Mouse (Mus musculus): ENCODE measurements around the gene Ptk6.
A peak's percentile ranks its signal among the peaks of the same experiment; 100 is the strongest.

The Ptk6 gene

DNA sequence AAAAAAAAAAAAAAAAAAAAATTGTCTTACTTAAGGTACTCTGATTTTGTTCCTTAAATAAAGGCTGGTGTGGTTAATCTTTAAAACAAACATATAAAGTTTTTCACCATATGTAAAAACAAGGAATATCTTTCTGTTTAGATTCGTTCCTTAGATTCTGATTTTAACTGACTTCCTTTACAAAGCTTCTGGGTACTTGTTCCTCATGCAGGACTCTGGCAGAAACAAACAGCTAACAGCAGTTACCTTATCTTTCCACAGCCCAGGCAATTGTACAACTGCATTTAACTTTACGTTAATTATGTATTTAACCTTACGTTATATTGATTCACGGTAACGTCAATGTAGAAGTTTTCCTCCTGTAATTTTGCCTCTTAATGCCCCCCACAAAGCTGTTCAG lies 36.1 kb downstream of the Ptk6 start:
- no peak for DNase-seq (ENCODE audit: low spot score)

DNA sequence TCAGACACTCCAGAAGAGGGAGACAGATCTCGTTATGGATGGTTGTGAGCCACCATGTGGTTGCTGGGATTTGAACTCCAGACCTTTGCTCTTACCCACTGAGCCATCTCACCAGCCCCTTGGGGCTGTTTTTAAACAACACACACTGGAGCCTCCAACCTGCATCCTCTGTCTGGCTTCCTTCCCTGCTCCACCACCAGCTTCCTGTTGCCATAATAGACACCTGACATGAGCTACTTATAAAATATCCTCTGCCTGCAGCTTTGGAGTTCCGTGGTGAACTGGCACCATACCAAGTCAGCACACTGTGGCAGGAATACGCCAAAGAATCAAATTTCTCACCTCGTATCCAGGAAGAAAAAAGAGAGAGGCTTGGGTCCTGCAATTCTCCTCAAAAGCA lies 41.8 kb downstream of the Ptk6 start:
- no peak for DNase-seq (ENCODE audit: low spot score)

DNA sequence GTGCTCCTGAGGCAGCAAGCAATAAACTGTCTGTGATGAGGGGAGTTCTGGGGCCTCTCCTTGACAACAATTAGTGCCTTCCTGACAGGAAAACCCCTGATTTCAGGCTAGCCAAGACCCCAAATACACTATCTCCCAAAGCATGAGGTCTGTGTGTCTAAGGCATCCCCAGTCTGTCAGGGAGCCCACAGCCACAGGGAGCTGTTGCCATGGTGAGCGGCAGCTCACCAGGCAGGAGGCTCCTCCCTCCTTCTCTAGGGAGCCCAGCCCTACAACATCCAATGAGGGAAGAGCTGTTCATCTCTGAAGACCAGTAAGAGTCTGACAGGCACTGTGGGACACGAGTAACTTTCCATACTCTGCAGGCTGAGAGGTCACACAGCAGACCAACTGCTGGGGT lies 42.8 kb downstream of the Ptk6 start:
- DNase-seq (ENCODE audit: low spot score): no peak

DNA sequence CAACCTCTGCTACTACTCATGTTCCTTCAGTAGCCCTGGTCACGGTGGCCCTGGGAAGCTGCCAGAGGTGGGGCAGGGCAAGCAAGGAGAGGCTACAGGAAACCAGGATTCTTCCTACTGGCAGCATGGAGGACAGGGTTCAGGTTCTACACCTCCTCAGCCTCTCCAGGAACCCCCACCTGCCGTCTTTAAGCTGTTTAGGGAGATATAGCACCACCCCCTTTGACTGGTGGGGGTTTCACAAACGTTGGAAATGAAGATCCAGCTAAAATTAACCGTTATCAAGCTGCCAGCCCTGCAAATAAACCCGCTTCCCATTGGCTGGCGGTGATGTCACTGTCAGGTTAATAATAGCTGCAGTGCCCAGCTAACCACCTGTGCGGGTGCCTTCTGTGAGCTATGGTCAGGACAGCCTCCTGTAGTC lies 43.5 kb downstream of the Ptk6 start:
- DNase-seq (ENCODE audit: low spot score): peak; percentile 76

DNA sequence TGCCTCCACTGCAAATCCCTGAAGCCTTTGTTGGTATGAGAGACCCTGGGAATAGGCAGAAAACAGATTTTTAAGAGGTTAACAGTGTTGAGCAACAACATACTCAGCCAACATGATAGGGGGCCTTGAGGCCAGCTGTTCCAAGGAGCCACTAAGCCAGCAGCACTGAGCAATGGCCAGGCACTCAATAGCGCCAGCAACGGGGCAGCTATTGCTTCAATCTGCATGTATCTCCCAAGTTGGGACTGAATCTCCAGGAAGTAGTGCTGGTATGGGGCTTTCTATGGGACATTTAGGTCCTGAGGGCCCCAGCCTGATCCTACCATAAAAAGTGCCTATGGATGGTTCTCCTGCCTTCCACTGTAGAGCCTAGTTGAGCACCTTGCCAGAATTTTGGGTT lies 44.1 kb downstream of the Ptk6 start:
- no peak for DNase-seq (ENCODE audit: low spot score)

DNA sequence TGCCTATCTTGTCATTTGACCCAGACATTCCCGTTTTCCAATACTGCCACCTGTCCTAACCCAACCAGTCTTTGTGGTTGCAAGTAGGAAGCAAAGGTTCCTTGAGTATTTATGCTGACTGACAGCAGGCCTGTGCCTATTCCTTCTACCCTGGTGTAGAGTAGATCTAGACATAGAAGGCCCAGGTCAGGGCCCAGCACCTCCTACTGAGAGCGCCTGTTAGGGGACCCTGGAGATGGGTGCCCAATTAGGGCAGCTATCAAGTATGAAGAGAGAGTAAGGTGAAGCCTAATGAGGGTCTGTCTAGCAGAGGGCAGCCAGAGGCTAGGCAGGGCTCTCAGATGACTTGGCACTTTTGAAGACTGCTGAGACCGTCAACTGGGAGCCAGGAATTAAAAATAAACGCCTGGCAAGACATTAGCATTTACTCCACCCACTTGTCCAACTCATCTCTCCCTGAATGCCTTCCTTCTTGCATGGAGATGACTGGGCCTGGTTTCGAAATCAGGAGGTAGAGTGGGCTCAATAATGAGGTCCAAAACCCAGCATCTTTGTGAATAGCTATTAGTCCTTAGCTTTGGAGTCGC lies 44.8 kb downstream of the Ptk6 start:
- DNase-seq (ENCODE audit: low spot score): no peak

DNA sequence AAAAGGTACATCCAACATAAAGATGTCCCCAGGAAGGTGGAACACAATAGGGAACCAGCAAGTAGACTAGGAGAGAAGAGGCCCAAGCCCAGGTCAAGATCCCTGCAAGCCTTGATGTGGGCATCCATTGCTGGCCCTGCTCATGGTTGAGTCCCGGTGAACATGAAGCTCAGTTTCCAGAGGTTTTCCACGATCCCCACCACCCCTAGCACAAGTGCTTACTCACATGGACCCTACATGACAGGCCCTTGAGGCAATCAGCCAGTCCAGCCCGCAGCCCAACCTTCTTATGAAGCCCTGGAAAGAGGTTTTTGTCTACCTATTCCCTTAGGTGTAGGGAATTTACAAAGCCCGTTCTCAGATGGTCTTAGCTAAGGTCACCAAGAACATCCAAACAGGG lies 45.4 kb downstream of the Ptk6 start:
- no peak for DNase-seq (ENCODE audit: low spot score)

DNA sequence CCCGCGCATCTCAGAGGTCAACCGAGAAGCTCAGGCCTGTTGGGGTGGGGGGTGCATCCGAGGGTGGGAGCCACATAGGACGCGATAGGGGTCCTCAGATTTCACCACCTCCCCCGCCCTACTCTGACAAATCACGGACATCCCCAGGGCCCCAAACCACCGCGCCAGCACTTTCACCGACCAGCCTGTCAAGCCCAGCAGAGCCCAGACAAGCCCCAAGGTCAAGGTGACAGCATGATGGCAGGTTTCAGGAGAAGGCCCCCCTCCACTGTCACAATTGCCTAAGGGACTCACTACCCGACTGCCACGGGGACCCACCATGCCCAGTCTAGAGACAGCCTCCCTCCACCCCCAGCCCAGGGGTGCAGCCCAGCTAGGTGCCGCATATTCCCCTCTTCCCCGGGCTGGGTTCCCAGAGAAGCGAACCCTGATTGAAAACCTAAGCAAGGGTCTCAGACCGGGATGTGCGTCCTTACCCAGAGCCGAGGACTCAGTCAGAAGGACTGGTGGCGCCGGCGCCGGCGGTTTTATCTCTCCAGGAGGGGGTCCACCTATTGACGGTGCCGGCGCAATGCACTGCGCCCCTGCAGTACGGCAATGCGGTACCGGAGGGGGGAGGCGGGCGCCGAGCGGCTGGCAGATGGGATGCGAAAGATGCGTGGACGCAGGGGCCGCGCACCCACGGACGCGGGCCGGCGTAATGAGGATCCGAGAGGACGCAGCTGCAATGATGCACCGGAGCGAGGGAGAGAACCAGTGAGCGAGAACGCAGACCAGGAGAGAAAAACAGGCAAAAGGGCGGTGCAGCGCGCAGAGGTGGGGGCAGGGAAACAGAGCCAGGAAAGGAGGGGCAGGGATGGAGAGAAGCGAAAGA lies 46.1 kb downstream of the Ptk6 start, which contains the start of gene Eef1a2:
TSS of gene Eef1a2 (minus strand) at position 767 of the 874 bp plus-strand sequence.
- DNase-seq (ENCODE audit: low spot score): peak; percentile 80

DNA sequence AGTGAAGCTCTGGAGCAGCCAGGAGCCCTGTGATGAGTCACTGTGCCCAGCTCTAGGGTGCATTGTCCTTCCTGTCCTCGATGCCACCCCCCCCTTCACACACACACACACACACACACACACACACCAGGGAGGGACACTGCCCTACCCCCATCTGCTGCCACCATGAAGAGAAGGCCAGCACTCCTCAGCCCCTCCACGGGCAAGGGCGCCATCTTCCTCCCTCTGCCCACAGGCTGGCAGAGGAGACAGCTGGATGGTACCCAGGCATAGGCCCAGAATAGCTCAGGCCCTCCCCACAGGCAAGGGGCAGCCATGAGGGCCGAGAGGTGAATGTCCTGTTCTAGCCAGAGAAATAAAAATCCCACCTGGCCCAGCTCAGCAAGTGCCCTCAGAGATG lies 46.8 kb downstream of the Ptk6 start:
- no peak for DNase-seq (ENCODE audit: low spot score)

DNA sequence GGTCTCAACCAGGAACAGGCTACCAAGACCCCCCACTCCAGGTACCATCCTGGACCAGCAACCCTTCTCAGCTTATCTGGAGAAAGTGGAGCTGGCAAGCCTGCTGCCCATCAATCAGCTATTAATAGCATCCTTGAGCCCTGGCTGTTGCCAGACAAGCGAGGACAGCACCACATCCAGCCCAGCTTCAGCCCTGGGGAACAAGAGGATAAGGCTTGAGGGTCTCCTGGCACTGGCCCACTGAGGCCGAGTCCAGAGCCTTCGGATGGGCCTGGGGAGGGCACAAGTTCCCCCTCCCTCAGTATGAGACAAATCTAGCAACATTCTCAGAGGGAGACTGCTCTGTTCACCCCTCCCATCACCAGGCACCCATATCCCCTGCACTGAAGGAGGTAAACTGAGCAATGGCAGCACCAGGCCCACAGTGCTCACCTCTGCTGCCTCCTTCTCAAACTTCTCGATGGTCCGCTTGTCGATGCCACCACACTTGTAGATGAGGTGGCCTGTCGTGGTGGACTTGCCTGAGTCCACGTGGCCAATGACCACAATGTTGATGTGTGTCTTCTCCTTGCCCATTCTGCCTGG lies 47.7 kb downstream of the Ptk6 start:
- DNase-seq (ENCODE audit: low spot score): no peak

DNA sequence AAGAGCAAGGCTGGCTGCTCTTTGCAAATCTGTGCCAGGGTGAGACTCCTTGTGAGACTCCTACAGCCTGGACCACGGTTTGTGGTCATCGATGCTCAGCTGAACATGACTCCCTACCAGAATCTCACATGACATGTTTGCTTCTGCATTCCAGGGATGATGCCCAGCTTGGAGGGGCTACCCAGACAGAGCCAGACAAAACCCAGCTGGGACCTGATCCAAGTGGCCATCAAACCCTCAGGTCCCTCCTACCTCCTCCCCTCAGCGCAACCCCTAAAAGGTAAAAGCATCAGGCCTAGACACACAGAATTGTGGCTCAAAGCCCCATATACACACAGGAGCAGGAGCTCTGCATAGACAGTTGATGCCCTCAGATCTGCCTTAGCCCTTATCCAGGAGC lies 48.2 kb downstream of the Ptk6 start:
- DNase-seq (ENCODE audit: low spot score): no peak

DNA sequence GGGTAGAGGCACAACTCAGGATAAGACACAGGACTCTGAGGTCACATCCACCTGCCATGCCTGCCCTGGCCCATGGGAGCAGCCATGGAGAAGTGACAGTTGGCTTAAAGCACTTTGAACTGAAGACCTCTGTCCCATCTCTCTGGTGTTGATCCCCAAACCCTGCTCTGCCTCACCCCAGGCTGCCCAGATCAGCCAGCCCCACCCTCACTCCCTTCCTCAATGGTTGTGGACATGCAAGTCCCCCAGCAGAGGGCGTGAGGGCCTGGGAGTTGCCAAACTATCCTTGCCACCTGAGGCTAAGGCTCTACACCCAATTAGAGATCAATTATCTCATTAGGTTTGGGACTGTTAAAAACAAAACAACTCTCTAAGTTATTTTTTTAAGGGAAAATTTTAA lies 48.8 kb downstream of the Ptk6 start:
- no peak for DNase-seq (ENCODE audit: low spot score)

DNA sequence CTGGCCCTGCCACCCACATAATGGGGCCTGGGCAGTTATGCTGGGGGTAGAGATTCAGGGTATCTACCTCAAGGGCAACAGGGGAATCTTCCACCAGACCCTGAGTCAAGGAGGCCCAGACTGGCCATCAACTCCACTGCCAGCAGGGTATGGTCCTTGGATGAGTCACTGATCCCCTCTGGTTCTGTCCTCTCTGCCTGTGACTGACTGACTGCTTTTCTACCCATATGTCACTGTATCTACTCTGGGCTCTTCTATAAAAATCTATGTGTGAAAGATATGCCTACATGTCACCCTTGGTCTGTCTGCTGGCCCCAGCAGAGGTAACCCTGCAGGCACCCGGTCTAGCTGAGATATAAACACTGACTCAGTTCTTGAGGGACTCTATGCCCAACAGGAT lies 49.5 kb downstream of the Ptk6 start:
- DNase-seq (ENCODE audit: low spot score): no peak

DNA sequence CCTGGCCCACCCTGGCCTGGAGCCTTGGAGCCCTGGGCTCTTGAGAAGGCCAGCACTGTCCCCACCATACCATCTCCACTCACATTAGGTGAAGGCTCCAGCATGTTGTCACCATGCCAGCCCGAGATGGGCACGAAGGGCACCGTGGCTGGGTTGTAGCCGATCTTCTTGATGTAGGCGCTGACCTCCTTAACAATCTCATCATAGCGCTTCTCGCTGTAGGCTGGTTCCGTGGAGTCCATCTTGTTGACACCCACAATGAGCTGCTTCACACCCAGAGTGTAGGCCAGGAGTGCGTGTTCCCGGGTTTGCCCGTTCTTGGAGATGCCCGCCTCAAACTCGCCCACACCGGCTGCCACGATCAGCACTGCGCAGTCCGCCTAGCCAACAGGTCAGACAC lies 49.9 kb downstream of the Ptk6 start:
- DNase-seq (ENCODE audit: low spot score): no peak

DNA sequence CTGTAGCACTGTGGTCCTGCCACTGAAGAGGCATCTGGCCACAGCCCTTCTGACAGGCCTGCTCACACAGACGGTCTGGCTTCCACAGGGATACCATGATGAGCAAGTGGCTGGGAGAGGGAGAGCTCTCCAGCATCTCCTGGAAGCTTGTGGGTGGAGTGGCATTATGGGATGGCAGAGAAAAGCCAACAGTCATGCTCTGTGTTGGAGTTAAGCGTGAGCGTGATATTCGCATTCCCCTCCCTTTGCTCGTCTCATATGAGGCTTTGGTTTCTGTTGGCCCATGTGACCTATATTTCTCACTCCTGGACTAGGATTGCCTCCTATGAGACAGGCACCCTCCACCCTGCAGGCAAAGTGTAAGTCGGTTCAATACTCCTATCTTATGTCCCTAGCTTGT lies 52.3 kb downstream of the Ptk6 start:
- DNase-seq (ENCODE audit: low spot score): no peak

DNA sequence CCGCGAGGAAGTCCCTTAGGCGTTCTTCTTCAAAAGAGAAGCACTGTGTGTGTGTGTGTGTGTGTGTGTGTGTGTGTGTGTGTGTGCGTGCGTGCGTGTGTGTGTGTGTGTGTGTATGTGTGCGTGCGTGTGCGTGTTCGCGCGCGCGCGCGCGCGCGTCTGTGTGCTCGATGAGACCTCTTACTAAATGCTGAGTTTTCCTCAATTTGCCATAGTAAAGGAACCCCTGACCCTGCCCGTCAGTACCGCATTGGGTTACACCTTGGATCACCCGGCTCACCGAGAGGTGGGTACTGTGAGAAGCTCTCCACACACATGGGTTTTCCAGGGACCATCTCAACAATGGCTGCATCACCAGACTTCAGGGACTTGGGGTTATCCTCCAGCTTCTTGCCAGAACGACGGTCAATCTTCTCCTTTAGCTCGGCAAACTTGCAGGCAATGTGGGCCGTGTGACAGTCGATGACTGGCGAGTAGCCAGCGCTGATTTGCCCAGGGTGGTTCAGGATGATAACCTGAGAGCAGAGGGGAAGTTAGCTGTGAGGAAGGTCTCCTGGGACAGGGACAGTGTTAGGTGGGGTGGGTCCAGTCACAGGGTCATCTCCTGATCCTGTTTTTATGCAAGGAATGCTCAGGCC lies 54.2 kb downstream of the Ptk6 start:
- no peak for DNase-seq (ENCODE audit: low spot score)

DNA sequence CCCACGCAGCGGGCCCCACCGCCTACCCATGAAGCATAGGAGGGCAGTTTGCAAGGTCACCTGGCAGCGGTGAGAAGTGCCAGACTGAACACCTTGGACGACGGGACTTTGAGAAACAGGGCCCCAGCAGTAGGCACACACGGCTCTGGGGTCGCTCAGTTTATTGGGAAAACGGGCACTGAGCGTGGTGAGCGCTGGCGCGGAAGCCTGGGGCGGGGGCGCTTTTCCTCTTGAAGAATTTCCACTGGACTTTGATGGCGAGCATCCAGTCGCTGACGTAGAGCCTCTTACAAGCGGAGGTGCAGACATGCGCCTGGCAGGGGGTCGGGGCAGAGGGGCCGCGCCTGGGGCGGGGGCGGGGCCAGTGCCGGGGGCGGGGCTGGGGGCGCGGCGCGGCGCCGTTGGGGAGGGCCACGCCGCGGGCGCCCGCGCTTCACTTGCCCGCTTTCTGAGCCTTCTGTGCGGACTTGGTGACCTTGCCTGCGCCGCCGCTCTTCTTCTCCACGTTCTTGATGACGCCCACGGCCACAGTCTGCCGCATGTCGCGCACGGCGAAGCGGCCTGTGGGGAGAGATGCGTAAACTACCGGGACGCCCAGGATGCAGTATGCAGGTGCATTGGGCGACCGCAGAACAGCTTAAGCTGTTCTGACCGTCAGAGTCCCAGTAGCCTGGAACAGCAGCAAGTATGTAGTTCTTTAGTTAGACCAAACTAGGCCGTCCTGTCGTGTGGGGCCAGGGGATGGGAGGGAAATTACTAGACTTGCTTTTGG lies 54.9 kb downstream of the Ptk6 start:
- DNase-seq (ENCODE audit: low spot score): no peak

DNA sequence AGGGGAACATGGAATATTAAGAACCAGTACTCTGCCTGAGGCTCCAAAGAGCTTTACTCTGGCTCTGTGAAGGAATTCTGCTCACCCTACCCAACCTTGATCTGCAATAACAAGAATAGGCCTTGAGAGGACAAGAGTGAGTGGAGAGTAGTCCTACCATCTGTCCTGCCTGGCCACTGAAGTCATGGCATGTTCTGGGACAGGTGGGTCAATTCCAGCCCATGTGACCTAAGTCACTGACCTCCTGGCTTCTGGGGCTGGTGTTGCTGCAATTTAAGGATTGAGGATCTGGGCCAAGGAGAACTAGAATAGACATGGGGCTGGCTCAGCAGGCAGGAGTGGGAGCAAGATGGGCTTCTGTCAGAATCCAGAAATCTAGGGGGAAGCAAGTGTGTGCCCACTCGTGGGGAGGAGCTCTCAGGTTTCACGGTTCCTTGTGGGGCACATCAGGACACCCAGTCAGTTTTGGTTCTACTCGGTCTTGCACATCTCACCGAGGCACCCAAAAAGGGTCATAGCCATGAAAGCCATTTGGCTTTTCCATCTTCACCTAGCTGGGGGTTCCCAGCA lies 55.5 kb downstream of the Ptk6 start:
- no peak for DNase-seq (ENCODE audit: low spot score)

DNA sequence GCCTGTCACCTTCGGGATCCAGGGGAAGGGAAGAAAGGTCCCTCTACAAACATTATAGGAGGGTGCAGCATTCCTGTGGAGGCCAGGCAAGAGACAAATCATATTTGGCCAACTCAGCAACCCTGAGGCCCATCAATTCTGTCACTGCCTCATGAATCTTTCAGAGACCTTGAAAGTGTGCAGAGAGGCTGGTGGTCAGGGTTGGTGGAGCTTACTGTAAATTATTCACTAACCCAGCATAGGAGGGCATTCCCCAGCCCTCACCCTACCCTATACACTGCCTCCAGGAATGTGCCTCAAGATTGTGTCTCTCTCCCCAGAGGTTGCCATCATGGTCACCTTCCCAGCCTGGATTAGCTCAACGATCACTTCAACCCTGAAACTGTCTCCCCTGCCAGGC lies 57.9 kb downstream of the Ptk6 start:
- no peak for DNase-seq (ENCODE audit: low spot score)
